Mouse (Mus musculus): ENCODE results near the gene Ncdn.

The Ncdn gene

GRCm38 (mm10) chr4:126732111-126732510 lies 21.1 kb downstream of the Ncdn start:
- no peak for DNase-seq (ENCODE audit: low read depth, low spot score)

- DNase-seq (ENCODE audit: low read depth, low spot score), result no peak
These were observed 45.8 kb downstream of the Ncdn start for GRCm38 (mm10) chr4:126707439-126707826.

GRCm38 (mm10) chr4:126706630-126707438 lies 46.4 kb downstream of the Ncdn start:
- peak; percentile 10 for DNase-seq (ENCODE audit: low read depth, low spot score)

- no peak for DNase-seq (ENCODE audit: low read depth, low spot score)
These were observed 56.3 kb downstream of the Ncdn start for GRCm38 (mm10) chr4:126696908-126697307.

Measured in brain, adult 2 months (tissue).